ENCODE assay signal across 10 mouse cellular contexts in the genomic region with DNA sequence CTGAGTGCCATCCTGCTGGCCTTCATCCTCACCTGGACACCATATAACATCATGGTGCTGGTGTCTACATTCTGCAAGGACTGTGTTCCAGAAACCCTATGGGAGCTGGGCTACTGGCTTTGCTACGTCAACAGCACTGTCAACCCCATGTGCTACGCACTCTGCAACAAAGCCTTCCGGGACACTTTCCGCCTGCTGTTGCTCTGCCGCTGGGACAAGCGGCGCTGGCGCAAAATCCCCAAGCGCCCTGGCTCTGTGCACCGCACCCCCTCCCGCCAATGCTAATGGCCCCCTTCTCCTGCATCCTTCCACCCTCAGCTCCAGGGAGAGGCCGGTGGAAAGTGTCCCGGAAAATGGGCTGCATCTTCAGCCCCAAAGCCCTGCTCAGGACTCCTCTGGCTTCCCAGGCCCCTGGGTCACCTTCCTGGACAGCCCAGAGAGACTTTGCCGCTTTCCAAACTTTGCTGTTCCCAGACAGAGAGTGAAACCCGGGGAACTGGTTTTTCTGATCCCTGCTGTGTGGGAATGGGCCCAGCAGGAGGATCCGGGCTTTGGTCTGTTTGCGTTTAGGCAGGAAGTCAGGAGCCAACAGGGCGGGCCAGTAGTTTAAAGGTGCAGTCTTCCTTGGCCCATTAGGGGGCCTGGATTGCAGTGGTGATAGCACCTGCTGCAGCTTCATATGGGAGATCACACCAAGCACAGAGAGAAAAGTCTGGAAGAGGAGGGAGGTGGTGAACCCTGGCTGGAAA. TPM values are rescaled to one million over a fixed set of nuclear protein-coding genes. Genes with fewer than 3 reads are reported as not detected.
DNase-seq lines count a peak whose midpoint lies in the region; ATAC-seq lines count a peak whose summit lies in the region.
"Had no signal": no experiment of that assay in that cellular context is flagged by ENCODE, and none has a peak within 500 bp of the region (broad histone marks: within the 10 kb centered on the region; RNA-seq: fewer than 3 reads in every experiment).

No protein-coding gene starts in this region.

- intact Hi-C loops in heart, postnatal 25 days (cut with DNase I): no loop called here

- no peaks in the 10 kb centered on the region for H3K27me3 ChIP-seq in embryonic facial prominence, embryonic 15.5 days

- no peaks in the 10 kb centered on the region for H3K9me3 ChIP-seq in embryonic facial prominence, embryonic 15.5 days (replicated peaks)

- H3K4me2 ChIP-seq in embryonic facial prominence, embryonic 15.5 days (replicated peaks): peak overlapping the region; percentile 32

- no peak for ATAC-seq in embryonic facial prominence, embryonic 15.5 days (ENCODE audit: insufficient number of reproducible peaks, low FRiP score, low TSS enrichment, low read depth)

- H3K27ac ChIP-seq in embryonic facial prominence, embryonic 15.5 days (replicated peaks): peak overlapping the region; percentile 66; the same call in 1 of the 2 replicates

- no peaks in the 10 kb centered on the region for H3K36me3 ChIP-seq in embryonic facial prominence, embryonic 15.5 days
- H3K36me3 ChIP-seq: G1E had no signal

- H3K4me3 ChIP-seq in embryonic facial prominence, embryonic 15.5 days (replicated peaks): no peak overlapping the region; the same call in 1 of the 2 replicates
- H3K4me3 ChIP-seq: erythroblast, embryonic 14.5 days had no signal

- WGBS in embryonic facial prominence, embryonic 15.5 days: 16% methylated on average over 18 of the region's 18 CpGs

- DNase-seq in heart, adult 18-20 months: peak; percentile 30 to 37
- DNase-seq in heart, postnatal 25 days (ENCODE audit: low spot score): no peak
- peak; percentile 44 for DNase-seq in kidney, postnatal 10 days
- DNase-seq in lung, postnatal 25 days (ENCODE audit: low spot score): peak; percentile 64
- no peak for DNase-seq in adrenal gland, postnatal 10 days
- DNase-seq in thymus, postnatal 4 days: no peak
- no peak for DNase-seq in left cerebral cortex, adult 11 months (ENCODE audit: low spot score)

- H3K9ac ChIP-seq in embryonic facial prominence, embryonic 15.5 days: peak overlapping the region; percentile 21; the same call in 1 of the 2 replicates

- H3K4me1 ChIP-seq in embryonic facial prominence, embryonic 15.5 days: peaks cover 21% of the 10 kb centered on the region

RNA-seq across cellular contexts. Expression of gene Chrm1, which starts 15.6 kb away (rescaled TPM):
- under 1 TPM in 1 of 2 experiments, not detected in 1; 0.10 TPM for total RNA-seq in heart, adult 18-20 months (2021)
- total RNA-seq in heart, postnatal 25 days (2021): not detected
- polyA plus RNA-seq in embryonic facial prominence, embryonic 15.5 days (2015; fragmentation: Nextera tagmentation; extraction: Ambion mirVana): 0.76 and 0.83 TPM in 2 replicates
- 1 to 10 TPM; 2.1 to 2.5 TPM for total RNA-seq in adrenal gland, postnatal 10 days (2021)
- polyA plus RNA-seq: erythroblast, embryonic 14.5 days had no signal

RNA-seq across cellular contexts. Expression of gene Slc3a2, which starts 44.0 kb away (rescaled TPM):
- total RNA-seq in heart, adult 18-20 months (2021): 10 to 100 TPM; 42.4 to 48.1 TPM
- total RNA-seq in heart, postnatal 25 days (2021): 10 to 100 TPM; 36.1 to 38.0 TPM
- 122 and 128 TPM in 2 replicates for polyA plus RNA-seq in embryonic facial prominence, embryonic 15.5 days (2015; fragmentation: Nextera tagmentation; extraction: Ambion mirVana)
- 100 to 1,000 TPM in 1 of 2 experiments, 10 to 100 TPM in 1; 97.4 to 178 TPM for total RNA-seq in adrenal gland, postnatal 10 days (2021)

RNA-seq across cellular contexts. Expression of gene Wdr74, which starts 56.4 kb away (rescaled TPM):
- 10 to 100 TPM; 18.8 to 22.3 TPM for total RNA-seq in heart, adult 18-20 months (2021)
- 10 to 100 TPM; 17.9 to 18.9 TPM for total RNA-seq in heart, postnatal 25 days (2021)
- polyA plus RNA-seq in embryonic facial prominence, embryonic 15.5 days (2015; fragmentation: Nextera tagmentation; extraction: Ambion mirVana): 89.0 and 90.8 TPM in 2 replicates
- 10 to 100 TPM; 51.1 to 58.8 TPM for total RNA-seq in adrenal gland, postnatal 10 days (2021)

Comparison
In these comparisons a context has a peak if more than half of its experiments do, and no peak if none do; other contexts are left out.
1. DNase-seq: peak in heart, adult 18-20 months (2 of 2), kidney, postnatal 10 days (single experiment) and lung, postnatal 25 days (single experiment); none in heart, postnatal 25 days (single experiment), adrenal gland, postnatal 10 days (single experiment), thymus, postnatal 4 days (single experiment) and left cerebral cortex, adult 11 months (single experiment).